Mouse (Mus musculus) liver, postnatal 0 days (tissue): ENCODE data around the gene Atp5c1.

Experiments
- CTCF ChIP-seq: sonication (generic); IDR thresholded peaks from 2 replicates; pipeline ENCODE4 v1.5.1; 2016; ENCODE audit warnings: antibody characterized with exemption, low read depth
- EP300 ChIP-seq: IDR thresholded peaks from 2 replicates; pipeline ENCODE4 v1.6.1; 2016; ENCODE audit warnings: antibody characterized with exemption, low read depth, mild to moderate bottlenecking

- TF ChIP-seq CTCF (no peak), EP300 (no peak)
Observed at GRCm38 (mm10) chr2:10048461-10048860, 31.8 kb downstream of the Atp5c1 start, which contains the start of gene Taf3.
